Mouse (Mus musculus) testis, adult 2 months (tissue): ENCODE results near the gene Pkp1. TPM values are rescaled to one million over a fixed set of nuclear protein-coding genes. Genes with fewer than 3 reads are reported as not detected.

Source experiments
- H3K27ac ChIP-seq: fragments of 200-500 bp; 2 replicates; pipeline ENCODE4 v1.5.1; 2012; ENCODE audit warnings: low read depth, low read length; ENCODE audit not compliant: control insufficient read depth, insufficient read depth
- H3K27me3 ChIP-seq: fragments of 200-500 bp; 2 replicates; pipeline ENCODE4 v1.6.1; 2012; ENCODE audit warnings: mild to moderate bottlenecking, low read length, moderate library complexity; ENCODE audit not compliant: control insufficient read depth, insufficient read depth
- H3K36me3 ChIP-seq: fragments of 200-500 bp; 2 replicates; pipeline ENCODE4 v1.6.1; 2012; ENCODE audit warnings: mild to moderate bottlenecking, low read length; ENCODE audit not compliant: control insufficient read depth, insufficient read depth
- H3K4me1 ChIP-seq: fragments of 200-500 bp; 2 replicates; pipeline ENCODE4 v1.6.1; 2012; ENCODE audit warnings: low read length; ENCODE audit not compliant: control insufficient read depth, insufficient read depth
- H3K4me3 ChIP-seq: fragments of 200-500 bp; 2 replicates; pipeline ENCODE4 v1.5.1; 2012; ENCODE audit warnings: low read depth, mild to moderate bottlenecking, low read length, moderate library complexity, mixed read lengths; ENCODE audit not compliant: control insufficient read depth
- CTCF ChIP-seq: fragments of 200-500 bp; IDR thresholded peaks from 2 replicates; pipeline ENCODE4 v1.5.1; 2012; ENCODE audit warnings: low read depth, mild to moderate bottlenecking, inconsistent platforms, low read length, moderate library complexity; ENCODE audit not compliant: control insufficient read depth, insufficient read depth, insufficient replicate concordance
- POLR2A ChIP-seq: fragments of 200-500 bp; IDR thresholded peaks from 2 replicates; pipeline ENCODE4 v1.6.1; 2012; ENCODE audit warnings: low read depth, mild to moderate bottlenecking, inconsistent platforms, low read length, moderate library complexity; ENCODE audit not compliant: control insufficient read depth
- polyA plus RNA-seq: library from polyadenylated mRNA; depleted of rRNA; stranded (reverse); fragments of >200 nt; gene quantifications from 2 replicates; pipeline ENCODE4 v1.2.3, GENCODE M21; 2012

Gene Pkp1
- polyA plus RNA-seq, 1 experiment: 6.5 TPM

GRCm38 (mm10) chr1:135906736-135907135, 12.3 kb downstream of the Pkp1 start:
- Histone ChIP-seq H3K36me3 (no peaks in the 10 kb centered on the region), H3K27ac (no peak overlapping the region), H3K27me3 (no peaks in the 10 kb centered on the region), H3K4me3 (no peak overlapping the region), H3K4me1 (no peaks in the 10 kb centered on the region)
- no peak for TF ChIP-seq POLR2A
- no peak for TF ChIP-seq CTCF

- no peaks in the 10 kb centered on the region for H3K27me3 ChIP-seq
- TF ChIP-seq POLR2A: no peak
- TF ChIP-seq CTCF: no peak
- H3K36me3 ChIP-seq: no peaks in the 10 kb centered on the region
- H3K27ac ChIP-seq: no peak overlapping the region
- H3K4me1 ChIP-seq: no peaks in the 10 kb centered on the region
- no peak overlapping the region for H3K4me3 ChIP-seq
Measured at GRCm38 (mm10) chr1:135899991-135900515, 19.0 kb downstream of the Pkp1 start.

- H3K4me3 ChIP-seq: no peak overlapping the region
- no peaks in the 10 kb centered on the region for H3K36me3 ChIP-seq
- H3K27ac ChIP-seq: no peak overlapping the region
- TF ChIP-seq CTCF: no peak
- H3K4me1 ChIP-seq: no peaks in the 10 kb centered on the region
- no peaks in the 10 kb centered on the region for H3K27me3 ChIP-seq
Measured at GRCm38 (mm10) chr1:135899295-135899694, 19.7 kb downstream of the Pkp1 start.

- Histone ChIP-seq H3K27me3 (no peaks in the 10 kb centered on the region), H3K4me1 (no peaks in the 10 kb centered on the region), H3K36me3 (no peaks in the 10 kb centered on the region), H3K27ac (no peak overlapping the region), H3K4me3 (no peak overlapping the region)
- TF ChIP-seq POLR2A (no peak), CTCF (no peak)
Measured at GRCm38 (mm10) chr1:135895367-135895766, 23.6 kb downstream of the Pkp1 start.

GRCm38 (mm10) chr1:135893377-135893776, 25.6 kb downstream of the Pkp1 start:
- Histone ChIP-seq H3K27me3 (no peaks in the 10 kb centered on the region), H3K4me3 (no peak overlapping the region), H3K4me1 (no peaks in the 10 kb centered on the region), H3K27ac (no peak overlapping the region), H3K36me3 (no peaks in the 10 kb centered on the region)
- no peak for TF ChIP-seq CTCF

GRCm38 (mm10) chr1:135892764-135893163, 26.2 kb downstream of the Pkp1 start:
- TF ChIP-seq POLR2A: no peak
- no peak for TF ChIP-seq CTCF
- Histone ChIP-seq H3K27me3 (no peaks in the 10 kb centered on the region), H3K36me3 (no peaks in the 10 kb centered on the region), H3K27ac (no peak overlapping the region), H3K4me3 (no peak overlapping the region), H3K4me1 (no peaks in the 10 kb centered on the region)

GRCm38 (mm10) chr1:135892233-135892632, 26.8 kb downstream of the Pkp1 start:
- Histone ChIP-seq H3K27ac (no peak overlapping the region), H3K27me3 (no peaks in the 10 kb centered on the region), H3K36me3 (no peaks in the 10 kb centered on the region), H3K4me1 (no peaks in the 10 kb centered on the region), H3K4me3 (no peak overlapping the region)
- TF ChIP-seq CTCF (no peak), POLR2A (no peak)
